Mouse (Mus musculus): ENCODE measurements around the gene Atxn7l3.
"Not testable (repeated sequence)": the region's sequence is repeated elsewhere in the genome, so short reads cannot be mapped to it uniquely, and the experiment has no call there.

Gene Atxn7l3

GRCm38 (mm10) chr11:102294887-102295597, 1.4 kb downstream of the Atxn7l3 start:
- DNase-seq (ENCODE audit: low spot score): no peak

- DNase-seq (ENCODE audit: low spot score): no peak
These were observed 2.0 kb downstream of the Atxn7l3 start for GRCm38 (mm10) chr11:102294416-102294815.

- DNase-seq (ENCODE audit: low spot score): no peak
These were observed 2.5 kb downstream of the Atxn7l3 start for GRCm38 (mm10) chr11:102293971-102294370.

- DNase-seq (ENCODE audit: low spot score): no peak
These were observed 5.3 kb downstream of the Atxn7l3 start for GRCm38 (mm10) chr11:102291051-102291535.

GRCm38 (mm10) chr11:102290141-102290540, 6.3 kb downstream of the Atxn7l3 start:
- no peak for DNase-seq (ENCODE audit: low spot score)

GRCm38 (mm10) chr11:102289511-102290100, 6.8 kb downstream of the Atxn7l3 start:
- DNase-seq (ENCODE audit: low spot score): no peak

GRCm38 (mm10) chr11:102288913-102289312, 7.5 kb downstream of the Atxn7l3 start:
- DNase-seq (ENCODE audit: low spot score): no peak

- no peak for DNase-seq (ENCODE audit: low spot score)
These were observed 8.2 kb downstream of the Atxn7l3 start for GRCm38 (mm10) chr11:102288027-102288804.

GRCm38 (mm10) chr11:102287485-102287884, 8.9 kb downstream of the Atxn7l3 start:
- DNase-seq (ENCODE audit: low spot score): no peak

- no peak for DNase-seq (ENCODE audit: low spot score)
These were observed 11.2 kb downstream of the Atxn7l3 start for GRCm38 (mm10) chr11:102285095-102285834.

GRCm38 (mm10) chr11:102284501-102285094, 11.8 kb downstream of the Atxn7l3 start, which contains the start of gene Tmub2:
Gene Tmub2, plus strand, starts transcription at chr11:102284931.
- peak; percentile 96 for DNase-seq (ENCODE audit: low spot score)

GRCm38 (mm10) chr11:102283922-102284321, 12.5 kb downstream of the Atxn7l3 start:
- no peak for DNase-seq (ENCODE audit: low spot score)

- not testable (repeated sequence) for DNase-seq (ENCODE audit: low spot score)
These were observed 16.2 kb downstream of the Atxn7l3 start for GRCm38 (mm10) chr11:102280267-102280666.

- no peak for DNase-seq (ENCODE audit: low spot score)
These were observed 16.8 kb downstream of the Atxn7l3 start for GRCm38 (mm10) chr11:102279595-102279994.

- no peak for DNase-seq (ENCODE audit: low spot score)
These were observed 18.7 kb downstream of the Atxn7l3 start for GRCm38 (mm10) chr11:102277754-102278153.

GRCm38 (mm10) chr11:102276411-102276915, 20.0 kb downstream of the Atxn7l3 start:
- DNase-seq (ENCODE audit: low spot score): no peak

GRCm38 (mm10) chr11:102268520-102269244, 27.7 kb downstream of the Atxn7l3 start, which contains the start of gene Asb16:
Gene Asb16, plus strand, starts transcription at chr11:102268743.
- no peak for DNase-seq (ENCODE audit: low spot score)

- DNase-seq (ENCODE audit: low spot score): peak; percentile 64
These were observed 29.0 kb downstream of the Atxn7l3 start for GRCm38 (mm10) chr11:102267480-102267879.

GRCm38 (mm10) chr11:102266631-102267355, 29.6 kb downstream of the Atxn7l3 start:
- DNase-seq (ENCODE audit: low spot score): no peak

- no peak for DNase-seq (ENCODE audit: low spot score)
These were observed 30.6 kb downstream of the Atxn7l3 start for GRCm38 (mm10) chr11:102265816-102266215.

All from ovary, adult 18-20 months (tissue).